Mouse (Mus musculus) ES-Bruce4 (cell line): ENCODE results near the gene Gm45140. TPM values are rescaled to one million over a fixed set of nuclear protein-coding genes. Genes with fewer than 3 reads are reported as not detected.

Experiments
- H3K27ac ChIP-seq: 2 replicates; pipeline ENCODE4 v1.5.1; 2012; ENCODE audit warnings: low read length, inconsistent platforms; ENCODE audit not compliant: insufficient read depth
- H3K27me3 ChIP-seq: 2 replicates; pipeline ENCODE4 v1.6.1; 2012; ENCODE audit warnings: mild to moderate bottlenecking, low read length, inconsistent platforms; ENCODE audit not compliant: control insufficient read depth, poor library complexity, insufficient read depth, severe bottlenecking
- H3K36me3 ChIP-seq: 2 replicates; pipeline ENCODE4 v1.6.1; 2012; ENCODE audit warnings: inconsistent platforms, mild to moderate bottlenecking, low read length, moderate library complexity; ENCODE audit not compliant: control insufficient read depth, poor library complexity, insufficient read depth, severe bottlenecking
- H3K4me1 ChIP-seq: one replicate; pipeline ENCODE4 v1.8.1; 2011; ENCODE audit warnings: low read length; ENCODE audit not compliant: control insufficient read depth, insufficient read depth
- H3K4me3 ChIP-seq: 2 replicates; pipeline ENCODE4 v1.5.1; 2011; ENCODE audit warnings: low read depth, mild to moderate bottlenecking, low read length
- H3K9ac ChIP-seq: 2 replicates; pipeline ENCODE4 v1.6.1; 2012; ENCODE audit warnings: low read depth, mild to moderate bottlenecking, inconsistent platforms; ENCODE audit not compliant: poor library complexity, severe bottlenecking
- H3K9me3 ChIP-seq: replicated peaks from 2 replicates; pipeline ENCODE4 v1.6.1; 2012; ENCODE audit warnings: mild to moderate bottlenecking, low read length, inconsistent platforms; ENCODE audit not compliant: control insufficient read depth, poor library complexity, insufficient read depth, severe bottlenecking
- CTCF ChIP-seq: IDR thresholded peaks from one replicate; pipeline ENCODE4 v1.8.1; 2011; ENCODE audit warnings: low read depth, low read length
- EP300 ChIP-seq: IDR thresholded peaks from 2 replicates; pipeline ENCODE4 v1.6.1; 2011; ENCODE audit warnings: low read depth, low read length; ENCODE audit not compliant: insufficient read depth
- POLR2A ChIP-seq: IDR thresholded peaks from one replicate; pipeline ENCODE4 v1.8.1; 2011; ENCODE audit warnings: low read length; ENCODE audit not compliant: insufficient read depth
- polyA plus RNA-seq: library from polyadenylated mRNA; stranded (reverse); fragments of >200 nt; gene quantifications from 2 replicates; pipeline ENCODE4 v1.2.4, GENCODE M21; 2011; ENCODE audit warnings: low read depth; ENCODE audit not compliant: missing spikeins, insufficient read depth, insufficient read length

Gm45140 gene
- polyA plus RNA-seq, 1 experiment: 3.6 TPM

DNA sequence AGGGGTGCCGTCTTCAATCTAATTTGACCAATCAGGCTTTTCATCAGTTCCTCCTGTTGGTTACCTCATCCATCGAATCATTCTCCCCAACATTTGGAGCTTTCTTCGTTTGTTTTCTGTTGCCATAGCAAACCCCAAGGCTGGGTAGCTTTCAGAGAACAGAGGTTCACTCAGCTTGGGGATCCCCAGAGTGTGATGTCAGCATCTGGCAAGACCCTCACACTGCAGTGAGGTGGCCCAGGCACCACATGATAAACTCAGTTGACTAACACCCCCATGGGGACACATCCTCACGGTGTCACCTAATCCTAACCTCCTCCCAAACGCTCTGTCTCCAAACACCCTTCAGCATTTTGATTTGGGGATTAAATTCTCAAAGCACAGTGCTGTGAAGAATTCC is 92.3 kb downstream of the Gm45140 start:
- Histone ChIP-seq H3K4me1 (no peaks in the 10 kb centered on the region), H3K4me3 (no peak overlapping the region), H3K9ac (no peak overlapping the region), H3K9me3 (no peaks in the 10 kb centered on the region), H3K27me3 (no peaks in the 10 kb centered on the region), H3K27ac (no peak overlapping the region), H3K36me3 (no peaks in the 10 kb centered on the region)
- no peak for TF ChIP-seq CTCF
- no peak for TF ChIP-seq EP300
- no peak for TF ChIP-seq POLR2A

DNA sequence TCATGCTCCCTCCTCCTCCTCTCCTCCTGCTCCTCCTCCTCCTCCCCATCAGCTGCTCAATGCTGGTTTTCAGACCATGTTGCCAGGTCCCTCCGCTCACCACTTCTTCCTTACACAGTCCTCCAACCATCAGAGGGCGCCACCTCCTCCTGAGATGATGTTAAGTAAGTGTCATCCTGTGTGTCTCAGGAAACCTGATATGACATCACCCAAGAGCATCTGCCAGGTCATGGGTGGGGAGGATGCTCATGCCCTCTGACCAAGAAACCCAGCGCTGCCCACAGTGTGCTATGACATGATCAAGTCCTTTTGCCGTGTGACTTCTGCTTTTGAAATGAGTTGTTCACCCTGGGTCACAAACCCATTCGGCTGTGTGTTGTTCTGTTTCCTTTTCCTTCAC is 92.8 kb downstream of the Gm45140 start:
- Histone ChIP-seq H3K9me3 (no peaks in the 10 kb centered on the region), H3K9ac (no peak overlapping the region), H3K4me1 (no peaks in the 10 kb centered on the region), H3K4me3 (no peak overlapping the region), H3K36me3 (no peaks in the 10 kb centered on the region), H3K27me3 (no peaks in the 10 kb centered on the region), H3K27ac (no peak overlapping the region)
- TF ChIP-seq CTCF (peak; percentile 60), POLR2A (no peak)

DNA sequence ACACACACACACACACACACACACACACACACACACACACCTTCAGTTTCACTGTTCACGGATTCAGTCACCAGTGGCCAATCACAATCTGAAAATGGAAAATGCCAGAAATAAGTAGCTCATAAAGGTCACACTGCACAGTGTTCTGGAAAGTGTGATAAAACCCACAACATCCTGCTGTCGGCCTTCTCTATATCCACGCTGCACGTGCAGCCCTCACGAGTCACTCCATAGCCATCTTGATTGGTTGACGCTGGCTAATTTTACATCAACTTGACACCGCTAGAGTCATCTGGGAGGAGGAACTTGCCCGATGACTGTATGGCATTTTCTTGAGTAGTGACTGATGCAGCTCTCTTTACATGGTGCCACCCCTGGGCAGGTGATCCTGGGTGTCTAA is 93.6 kb downstream of the Gm45140 start:
- H3K36me3 ChIP-seq: no peaks in the 10 kb centered on the region
- H3K9ac ChIP-seq: no peak overlapping the region
- H3K4me1 ChIP-seq: no peaks in the 10 kb centered on the region
- H3K27me3 ChIP-seq: no peaks in the 10 kb centered on the region
- TF ChIP-seq CTCF (no peak), EP300 (no peak), POLR2A (no peak)
- no peak overlapping the region for H3K4me3 ChIP-seq
- no peak overlapping the region for H3K27ac ChIP-seq
- H3K9me3 ChIP-seq: no peaks in the 10 kb centered on the region

DNA sequence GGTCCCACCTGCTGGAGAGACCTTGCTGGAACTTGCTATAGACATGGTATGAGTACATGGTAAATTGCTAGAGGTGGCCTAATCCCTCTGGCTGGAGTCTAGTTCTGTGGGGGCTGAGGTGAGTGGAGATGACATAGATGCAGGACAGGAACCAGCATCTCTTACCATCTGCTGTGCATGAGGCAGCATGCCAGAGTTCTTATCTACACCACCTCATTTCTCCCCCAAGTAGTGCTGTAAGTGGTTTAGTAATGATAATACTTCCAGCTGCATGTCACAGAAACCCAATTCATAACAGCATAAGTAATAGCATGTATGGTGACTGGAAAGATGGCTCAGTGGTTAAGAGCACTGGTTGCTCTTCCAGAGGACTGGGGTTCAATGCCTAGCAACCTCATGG is 95.1 kb downstream of the Gm45140 start:
- TF ChIP-seq POLR2A (no peak), EP300 (no peak), CTCF (no peak)
- H3K27ac ChIP-seq: no peak overlapping the region
- no peaks in the 10 kb centered on the region for H3K36me3 ChIP-seq
- H3K9ac ChIP-seq: no peak overlapping the region
- H3K27me3 ChIP-seq: no peaks in the 10 kb centered on the region
- no peak overlapping the region for H3K4me3 ChIP-seq
- H3K4me1 ChIP-seq: no peaks in the 10 kb centered on the region
- H3K9me3 ChIP-seq: no peaks in the 10 kb centered on the region

DNA sequence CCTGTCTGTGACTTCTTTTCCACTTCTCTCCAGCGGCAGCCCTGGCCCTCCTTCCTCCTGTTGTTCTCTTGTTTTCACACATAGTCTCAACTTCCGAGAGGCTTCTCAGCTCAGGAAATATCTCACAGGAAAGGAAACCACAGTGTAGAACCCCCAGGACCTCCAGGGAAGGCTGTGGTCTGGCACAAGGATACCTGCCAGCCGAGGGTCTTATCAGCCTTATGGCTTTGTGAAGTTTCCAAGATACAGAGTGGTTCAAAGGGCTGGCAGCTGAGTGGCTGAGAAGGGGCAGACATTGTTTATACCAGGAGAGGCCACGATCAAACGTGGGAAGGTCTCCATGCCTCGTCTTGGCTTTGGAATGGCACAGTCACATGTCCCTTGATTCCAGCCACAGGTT is 95.7 kb downstream of the Gm45140 start:
- Histone ChIP-seq H3K27ac (no peak overlapping the region), H3K9me3 (no peaks in the 10 kb centered on the region), H3K27me3 (no peaks in the 10 kb centered on the region), H3K4me1 (no peaks in the 10 kb centered on the region), H3K9ac (no peak overlapping the region), H3K36me3 (no peaks in the 10 kb centered on the region), H3K4me3 (no peak overlapping the region)
- TF ChIP-seq POLR2A (no peak), CTCF (no peak), EP300 (no peak)

Other genes starting within 250 kb of the Gm45140 start
- gene Prokr1, start 245.1 kb downstream of the Gm45140 start, polyA plus RNA-seq: 0.32 TPM in 1 of 2 replicates, not detected in the other
- 8.5 and 8.8 TPM in 2 replicates for gene Aplf, start 163.6 kb downstream of the Gm45140 start, polyA plus RNA-seq
- 0.32 and 0.46 TPM in 2 replicates for gene Efcc1, start 104.9 kb downstream of the Gm45140 start, polyA plus RNA-seq
- gene Gp9, start 57.7 kb downstream of the Gm45140 start, polyA plus RNA-seq: not detected in 2 replicates
- 1.6 and 2.5 TPM in 2 replicates for gene Rab43, start 23.6 kb downstream of the Gm45140 start, polyA plus RNA-seq
- gene Isy1, start 3.0 kb upstream of the Gm45140 start, polyA plus RNA-seq: 56.0 and 69.3 TPM in 2 replicates
- 466 and 481 TPM in 2 replicates for gene Cnbp, start 15.3 kb upstream of the Gm45140 start, polyA plus RNA-seq
- gene Copg1, start 52.0 kb upstream of the Gm45140 start, polyA plus RNA-seq: 73.3 and 74.5 TPM in 2 replicates
- 63.8 and 65.7 TPM in 2 replicates for gene Hmces, start 78.1 kb upstream of the Gm45140 start, polyA plus RNA-seq
- 39.0 and 47.3 TPM in 2 replicates for gene H1fx, start 145.8 kb upstream of the Gm45140 start, polyA plus RNA-seq
- gene Rab7, start 209.5 kb upstream of the Gm45140 start, polyA plus RNA-seq: 154 and 163 TPM in 2 replicates
- gene Rpn1, start 248.7 kb upstream of the Gm45140 start, polyA plus RNA-seq: 222 and 238 TPM in 2 replicates